Mouse (Mus musculus) limb, embryonic 10.5 days (tissue): ENCODE results near the gene Gm11111. TPM values are rescaled to one million over a fixed set of nuclear protein-coding genes. Genes with fewer than 3 reads are reported as not detected.
"Not testable (repeated sequence)": the region's sequence is repeated elsewhere in the genome, so short reads cannot be mapped to it uniquely, and the experiment has no call there.

ENCODE experiments used
- DNase-seq: peaks from one replicate; pipeline ENCODE4 v3.0.0-alpha.2; 2017; ENCODE audit warnings: low spot score
- H3K27ac ChIP-seq: fragments of 300-500 bp; sonication (generic); 2 replicates; pipeline ENCODE4 v1.5.1; 2016; ENCODE audit warnings: mild to moderate bottlenecking
- H3K27me3 ChIP-seq: fragments of 300-500 bp; sonication (generic); 2 replicates; pipeline ENCODE4 v1.6.1; 2016; ENCODE audit warnings: low read depth, mild to moderate bottlenecking; ENCODE audit not compliant: poor library complexity, severe bottlenecking
- H3K36me3 ChIP-seq: fragments of 300-500 bp; sonication (generic); 2 replicates; pipeline ENCODE4 v1.6.1; 2016; ENCODE audit warnings: mild to moderate bottlenecking, moderate library complexity
- H3K4me1 ChIP-seq: fragments of 300-500 bp; sonication (generic); 2 replicates; pipeline ENCODE4 v1.6.1; 2016
- H3K4me3 ChIP-seq: fragments of 300-500 bp; sonication (generic); 2 replicates; pipeline ENCODE4 v1.5.1; 2016; ENCODE audit warnings: mild to moderate bottlenecking, moderate library complexity
- H3K9me3 ChIP-seq: fragments of 300-500 bp; sonication (generic); replicated peaks from 2 replicates; pipeline ENCODE4 v1.6.1; 2016; ENCODE audit warnings: mild to moderate bottlenecking
- WGBS: fragments of 180-500 bp; shearing (Covaris S2); methylation state at CpG from one replicate; pipeline ENCODE4 v1.1.7; 2016; 5-methylcytosine and 5-hydroxymethylcytosine counted together
- polyA plus RNA-seq: library from polyadenylated mRNA; unstranded; fragments of >200 nt; fragmentation: Nextera tagmentation; extraction: Ambion mirVana; gene quantifications from 2 replicates; pipeline ENCODE4 v1.2.1, GENCODE M21; 2016

Gene Gm11111
- polyA plus RNA-seq, 1 experiment from 2014 or later: not detected

- peaks cover 3% of the 10 kb centered on the region; the same call in 1 of the 2 replicates for H3K4me1 ChIP-seq
- no peaks in the 10 kb centered on the region for H3K9me3 ChIP-seq
- H3K36me3 ChIP-seq: no peaks in the 10 kb centered on the region
- H3K27me3 ChIP-seq: no peaks in the 10 kb centered on the region
- 71% methylated on average over 6 of the region's 6 CpGs for WGBS
- no peak for DNase-seq
- no peak overlapping the region for H3K4me3 ChIP-seq
- H3K27ac ChIP-seq: no peak overlapping the region
Measured at GRCm38 (mm10) chr5:98566461-98567193, 14.1 kb downstream of the Gm11111 start.

- 92% methylated on average over 4 of the region's 4 CpGs for WGBS
- no peak for DNase-seq
- H3K36me3 ChIP-seq: no peaks in the 10 kb centered on the region
- H3K4me1 ChIP-seq: peaks cover 3% of the 10 kb centered on the region; the same call in 1 of the 2 replicates
- H3K9me3 ChIP-seq: no peaks in the 10 kb centered on the region
- H3K27ac ChIP-seq: no peak overlapping the region
- H3K27me3 ChIP-seq: no peaks in the 10 kb centered on the region
- H3K4me3 ChIP-seq: no peak overlapping the region
Measured at GRCm38 (mm10) chr5:98568481-98568880, 16.0 kb downstream of the Gm11111 start.

GRCm38 (mm10) chr5:98569029-98569513 is 16.6 kb downstream of the Gm11111 start:
- no peak overlapping the region for H3K4me3 ChIP-seq
- peaks cover 3% of the 10 kb centered on the region for H3K4me1 ChIP-seq
- H3K36me3 ChIP-seq: no peaks in the 10 kb centered on the region
- H3K27ac ChIP-seq: no peak overlapping the region
- WGBS: 71% methylated on average over 3 of the region's 3 CpGs
- DNase-seq: no peak
- H3K9me3 ChIP-seq: no peaks in the 10 kb centered on the region
- H3K27me3 ChIP-seq: no peaks in the 10 kb centered on the region

GRCm38 (mm10) chr5:98572392-98572791 is 19.9 kb downstream of the Gm11111 start:
- no peak for DNase-seq
- H3K36me3 ChIP-seq: no peaks in the 10 kb centered on the region
- H3K4me3 ChIP-seq: no peak overlapping the region
- H3K27me3 ChIP-seq: no peaks in the 10 kb centered on the region
- H3K27ac ChIP-seq: no peak overlapping the region
- no peaks in the 10 kb centered on the region for H3K9me3 ChIP-seq
- 66% methylated on average over 4 of the region's 4 CpGs for WGBS
- peaks cover 14% of the 10 kb centered on the region for H3K4me1 ChIP-seq

- H3K4me3 ChIP-seq: no peak overlapping the region
- DNase-seq: peak; percentile 52
- H3K36me3 ChIP-seq: no peaks in the 10 kb centered on the region
- H3K4me1 ChIP-seq: peaks cover 14% of the 10 kb centered on the region
- no peaks in the 10 kb centered on the region for H3K27me3 ChIP-seq
- H3K27ac ChIP-seq: no peak overlapping the region
- WGBS: 43% methylated on average over 12 of the region's 12 CpGs
- no peaks in the 10 kb centered on the region for H3K9me3 ChIP-seq
Measured at GRCm38 (mm10) chr5:98574711-98575470, 22.4 kb downstream of the Gm11111 start.

GRCm38 (mm10) chr5:98575471-98575834 is 23.0 kb downstream of the Gm11111 start:
- Histone ChIP-seq H3K9me3 (no peaks in the 10 kb centered on the region), H3K4me3 (no peak overlapping the region), H3K4me1 (peaks cover 14% of the 10 kb centered on the region), H3K27me3 (no peaks in the 10 kb centered on the region), H3K27ac (no peak overlapping the region), H3K36me3 (no peaks in the 10 kb centered on the region)
- DNase-seq: no peak
- WGBS: 77% methylated on average over 4 of the region's 4 CpGs

- H3K27ac ChIP-seq, H3K36me3 ChIP-seq, H3K27me3 ChIP-seq, DNase-seq, H3K4me3 ChIP-seq, H3K9me3 ChIP-seq: not testable (repeated sequence)
- H3K4me1 ChIP-seq: peaks cover 14% of the 10 kb centered on the region
- 87% methylated on average over 6 of the region's 6 CpGs for WGBS
Measured at GRCm38 (mm10) chr5:98576538-98576937, 24.0 kb downstream of the Gm11111 start.

GRCm38 (mm10) chr5:98578398-98578797 is 25.9 kb downstream of the Gm11111 start:
- Histone ChIP-seq H3K27me3 (no peaks in the 10 kb centered on the region), H3K4me3 (no peak overlapping the region), H3K27ac (no peak overlapping the region), H3K4me1 (peaks cover 14% of the 10 kb centered on the region), H3K9me3 (no peaks in the 10 kb centered on the region), H3K36me3 (no peaks in the 10 kb centered on the region)
- 81% methylated on average over 2 of the region's 2 CpGs for WGBS
- no peak for DNase-seq

- DNase-seq: no peak
- H3K36me3 ChIP-seq: no peaks in the 10 kb centered on the region
Measured at GRCm38 (mm10) chr5:98580811-98581210, 28.3 kb downstream of the Gm11111 start.

GRCm38 (mm10) chr5:98582051-98582450 is 29.6 kb downstream of the Gm11111 start:
- DNase-seq: no peak
- H3K36me3 ChIP-seq: no peaks in the 10 kb centered on the region
- WGBS: 87% methylated on average over 3 of the region's 3 CpGs
- H3K27ac ChIP-seq: no peak overlapping the region
- H3K27me3 ChIP-seq: no peaks in the 10 kb centered on the region
- H3K4me1 ChIP-seq: 0 out of 2 replicates have a peak, but pooled peaks cover 3% of the 10 kb centered on the region
- H3K4me3 ChIP-seq: no peak overlapping the region
- no peaks in the 10 kb centered on the region for H3K9me3 ChIP-seq

More at GRCm38 (mm10) chr5:98580811-98581210, 28.3 kb downstream of the Gm11111 start:
- H3K9me3 ChIP-seq: no peaks in the 10 kb centered on the region
- H3K27ac ChIP-seq: no peak overlapping the region
- no peak overlapping the region for H3K4me3 ChIP-seq
- H3K27me3 ChIP-seq: no peaks in the 10 kb centered on the region
- 0 out of 2 replicates have a peak, but pooled peaks cover 3% of the 10 kb centered on the region for H3K4me1 ChIP-seq
- WGBS: 80% methylated on average over 5 of the region's 5 CpGs

GRCm38 (mm10) chr5:98585915-98586314 is 33.4 kb downstream of the Gm11111 start:
- Histone ChIP-seq H3K36me3 (no peaks in the 10 kb centered on the region), H3K27ac (no peak overlapping the region), H3K4me1 (0 out of 2 replicates have a peak, but pooled peaks cover 3% of the 10 kb centered on the region), H3K9me3 (no peaks in the 10 kb centered on the region), H3K4me3 (no peak overlapping the region), H3K27me3 (no peaks in the 10 kb centered on the region)
- DNase-seq: no peak
